Mouse (Mus musculus) hindlimb bud, embryonic 11.5 days (tissue): ENCODE measurements around the gene 4930404N11Rik.

ENCODE experiments used
- DNase-seq: peaks from one replicate; pipeline ENCODE4 v3.0.0-alpha.2; 2012; ENCODE audit warnings: low read depth, low spot score; ENCODE audit errors: extremely low spot score

The 4930404N11Rik gene

GRCm38 (mm10) chr10:81334324-81334723, 31.3 kb downstream of the 4930404N11Rik start:
- DNase-seq: no peak

DNA sequence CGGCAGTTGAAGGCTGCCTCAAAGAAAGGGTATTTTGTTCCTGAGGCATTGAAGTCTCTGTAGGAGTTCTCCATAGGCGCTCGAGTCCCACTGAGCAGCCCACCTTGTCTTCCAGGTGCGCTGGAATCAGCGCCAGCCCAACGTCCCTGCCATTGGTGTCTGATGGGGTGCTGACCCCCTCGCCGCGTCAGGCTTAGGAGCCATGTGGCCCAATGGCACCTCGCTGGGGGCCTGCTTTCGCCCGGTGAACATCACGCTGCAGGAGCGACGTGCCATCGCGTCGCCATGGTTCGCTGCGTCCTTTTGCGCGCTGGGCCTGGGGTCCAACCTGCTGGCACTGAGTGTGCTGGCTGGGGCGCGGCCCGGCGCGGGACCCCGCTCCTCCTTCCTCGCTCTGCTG, 33.3 kb downstream of the 4930404N11Rik start:
- DNase-seq: no peak

- no peak for DNase-seq
Measured at GRCm38 (mm10) chr10:81330007-81330406, 35.6 kb downstream of the 4930404N11Rik start.

GRCm38 (mm10) chr10:81329194-81329975, 36.2 kb downstream of the 4930404N11Rik start:
- DNase-seq: no peak

DNA sequence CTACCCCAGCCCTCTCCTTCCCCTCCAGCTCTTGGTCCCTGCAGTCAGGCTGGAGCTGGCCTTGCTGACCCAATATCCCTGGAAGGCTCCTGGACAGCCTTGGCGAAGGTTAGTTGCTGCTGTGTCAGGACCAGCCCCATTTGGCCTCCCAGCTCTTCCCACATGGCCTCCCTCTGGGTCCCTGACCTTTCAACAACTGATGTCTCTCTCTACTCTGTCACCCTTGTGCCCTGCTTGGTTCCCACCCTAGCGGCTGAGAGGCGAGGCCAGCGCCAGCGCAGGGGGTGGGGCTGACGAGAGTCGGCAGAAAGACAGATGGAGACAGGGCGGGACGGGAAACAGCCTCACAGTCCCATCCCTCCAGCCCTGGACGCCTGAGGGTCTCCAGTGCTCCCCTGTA, 37.2 kb downstream of the 4930404N11Rik start, which contains the start of gene Tbxa2r:
Tbxa2r (plus strand) TSS at position 346 of the 400 bp plus-strand sequence.
- no peak for DNase-seq

GRCm38 (mm10) chr10:81327959-81328358, 37.7 kb downstream of the 4930404N11Rik start:
- DNase-seq: no peak

DNA sequence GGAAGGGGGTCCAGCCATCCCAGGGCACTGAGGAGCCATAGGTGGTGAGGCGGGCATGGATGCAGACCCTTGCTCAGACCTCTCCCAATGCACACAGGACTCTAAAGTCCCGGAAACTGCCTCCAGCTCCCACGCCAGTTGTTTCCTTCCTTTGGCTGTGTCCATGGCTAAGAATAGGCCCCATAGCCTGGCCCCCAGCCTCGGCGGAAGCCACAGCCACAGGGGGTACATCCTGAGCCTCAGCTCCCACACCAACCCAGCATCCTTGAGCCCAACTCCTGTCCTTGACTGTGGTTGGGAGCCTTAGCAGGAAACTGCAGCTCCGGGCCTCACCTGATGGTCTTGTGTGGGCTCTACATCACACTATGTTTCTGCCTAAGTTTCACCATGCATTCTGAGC, 38.8 kb downstream of the 4930404N11Rik start:
- no peak for DNase-seq

DNA sequence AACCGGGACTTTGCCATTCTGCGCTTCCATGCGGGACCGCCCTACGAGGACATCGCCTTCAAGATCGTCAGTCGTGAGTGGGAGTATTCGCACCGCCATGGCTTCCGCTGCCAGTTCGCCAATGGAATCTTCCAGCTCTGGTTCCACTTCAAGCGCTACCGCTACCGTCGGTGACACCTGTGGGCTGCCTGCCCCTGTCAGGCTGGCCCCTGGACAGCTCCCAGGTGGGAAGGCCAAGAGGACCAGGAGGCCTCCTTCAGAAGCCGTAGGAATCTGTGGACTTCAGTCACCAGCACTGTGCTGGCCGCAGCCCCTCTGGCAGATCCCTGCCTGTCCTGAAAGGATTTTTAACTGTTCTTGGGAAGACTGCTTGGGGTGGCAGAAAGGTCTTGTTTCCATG, 39.8 kb downstream of the 4930404N11Rik start:
- DNase-seq: no peak

DNA sequence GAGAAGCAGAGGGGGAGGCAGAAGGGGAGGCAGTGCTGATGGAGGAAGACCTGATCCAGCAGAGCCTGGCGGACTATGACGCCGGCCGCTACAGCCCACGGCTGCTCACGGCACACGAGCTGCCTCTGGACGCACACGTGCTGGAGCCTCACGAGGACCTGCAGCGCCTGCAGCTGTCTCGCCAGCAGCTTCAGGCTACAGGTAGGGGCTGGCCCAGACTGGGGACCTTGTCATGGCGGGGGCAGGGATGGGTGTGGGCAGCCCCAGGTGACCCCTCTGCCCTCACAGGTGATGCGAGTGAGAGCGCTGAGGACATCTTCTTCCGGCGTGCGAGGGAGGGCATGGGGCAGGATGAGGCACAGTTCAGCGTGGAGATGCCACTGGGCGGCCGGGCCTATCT, 40.4 kb downstream of the 4930404N11Rik start:
- no peak for DNase-seq

DNA sequence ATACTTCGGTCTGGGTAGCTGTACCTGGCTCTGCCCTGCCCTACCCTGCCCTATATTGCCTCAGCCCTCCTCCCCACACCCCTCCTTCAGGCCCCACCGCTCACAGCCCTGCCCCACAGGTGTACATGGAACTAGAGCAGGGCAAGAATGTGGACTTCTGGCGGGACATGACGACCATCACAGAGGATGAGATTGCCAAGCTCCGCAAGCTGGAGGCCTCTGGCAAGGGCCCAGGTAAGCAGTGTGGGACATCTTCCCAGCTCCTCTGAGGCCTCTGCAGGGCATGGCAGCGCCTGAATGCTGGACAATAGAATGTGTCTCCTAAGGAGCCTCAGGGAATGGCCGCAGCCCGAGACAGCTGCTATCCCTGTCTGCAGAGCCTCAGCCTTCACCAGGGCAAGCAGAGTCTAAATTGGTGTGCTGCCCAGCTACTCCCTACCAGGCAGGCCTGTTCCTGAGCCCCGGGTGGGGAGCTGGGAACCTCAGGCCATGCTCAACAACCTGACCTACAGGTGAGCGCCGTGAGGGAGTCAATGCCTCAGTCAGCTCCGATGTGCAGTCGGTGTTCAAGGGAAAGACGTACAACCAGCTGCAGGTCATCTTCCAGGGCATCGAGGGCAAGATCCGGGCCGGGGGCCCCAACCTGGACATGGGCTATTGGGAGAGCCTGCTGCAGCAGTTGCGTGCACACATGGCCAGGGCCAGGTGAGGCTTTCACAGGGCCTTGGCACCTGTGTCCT, 41.7 kb downstream of the 4930404N11Rik start:
- no peak for DNase-seq

DNA sequence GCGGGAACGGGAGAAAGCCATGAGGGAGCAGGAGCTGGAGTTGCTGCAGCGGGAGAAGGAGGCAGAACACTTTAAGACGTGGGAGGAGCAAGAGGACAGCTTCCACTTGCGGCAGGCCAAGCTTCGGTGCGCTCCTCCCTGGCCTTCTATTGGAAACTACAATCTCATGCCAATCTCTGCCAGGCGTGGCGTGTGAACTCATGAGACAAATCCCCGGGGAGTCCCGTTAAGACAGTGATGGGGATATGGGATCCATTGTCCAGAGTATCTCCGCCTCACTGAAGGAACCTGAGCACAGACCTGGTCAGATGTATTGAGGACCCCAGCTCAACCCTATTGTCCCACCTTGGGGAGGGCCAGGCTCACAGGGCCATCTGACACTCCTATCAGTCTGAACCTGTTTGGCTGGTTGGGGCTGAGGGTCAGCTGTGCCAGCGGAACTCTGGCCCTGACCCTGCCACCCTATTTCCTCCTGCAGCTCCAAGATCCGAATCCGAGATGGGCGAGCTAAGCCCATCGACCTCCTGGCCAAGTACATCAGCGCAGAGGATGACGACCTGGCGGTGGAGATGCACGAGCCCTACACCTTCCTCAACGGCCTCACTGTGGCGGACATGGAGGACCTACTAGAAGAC, 42.4 kb downstream of the 4930404N11Rik start:
- DNase-seq: no peak

- no peak for DNase-seq
Measured at GRCm38 (mm10) chr10:81322444-81322843, 43.2 kb downstream of the 4930404N11Rik start.

GRCm38 (mm10) chr10:81321436-81321835, 44.2 kb downstream of the 4930404N11Rik start:
- DNase-seq: no peak

DNA sequence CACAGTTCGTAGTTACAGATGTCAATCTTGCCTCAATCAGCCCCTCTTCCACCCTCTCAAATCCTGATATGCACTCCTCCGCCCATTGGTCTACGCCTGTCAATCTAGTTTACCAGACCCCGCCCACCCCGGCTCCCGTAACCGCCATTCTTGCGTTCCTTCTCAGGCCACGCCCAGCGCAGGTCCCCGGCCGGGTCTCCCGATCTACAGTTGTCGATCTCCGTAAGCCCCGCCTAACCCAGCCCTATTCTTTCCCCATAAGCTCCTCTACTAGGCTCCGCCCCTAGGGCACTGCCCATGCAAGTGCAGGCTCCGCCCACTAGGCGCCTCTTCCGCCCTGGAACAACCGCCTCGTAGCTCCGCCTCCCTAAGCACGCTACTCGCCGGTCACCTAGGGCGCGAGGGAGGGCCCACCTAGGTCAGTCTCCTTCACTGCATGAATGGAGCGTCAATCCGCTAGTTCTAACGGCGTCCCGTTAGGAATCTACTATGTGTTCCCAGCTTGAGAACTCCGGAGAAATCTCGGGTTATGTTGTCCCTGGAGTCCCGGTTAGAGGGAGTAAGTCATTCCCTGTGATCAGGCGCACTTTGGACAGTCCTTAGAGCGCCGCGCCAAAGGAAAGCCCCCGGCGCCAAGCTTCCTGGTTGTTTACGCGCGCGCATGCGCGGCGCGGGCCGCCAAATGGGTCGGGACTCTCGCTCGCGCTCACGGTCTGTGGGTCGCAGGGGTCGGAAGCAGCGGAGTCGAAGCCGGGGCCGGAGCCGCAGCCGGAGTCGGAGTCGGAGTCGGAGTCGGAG, 44.9 kb downstream of the 4930404N11Rik start, which contains the start of gene Cactin:
Cactin (plus strand) TSS at position 554 of the 798 bp plus-strand sequence.
- peak; percentile 100 for DNase-seq

GRCm38 (mm10) chr10:81319741-81320549, 45.7 kb downstream of the 4930404N11Rik start:
- peak; percentile 98 for DNase-seq

GRCm38 (mm10) chr10:81319330-81319699, 46.3 kb downstream of the 4930404N11Rik start:
- no peak for DNase-seq

- DNase-seq: no peak
Measured at GRCm38 (mm10) chr10:81318589-81319329, 46.9 kb downstream of the 4930404N11Rik start.

GRCm38 (mm10) chr10:81317273-81317672, 48.3 kb downstream of the 4930404N11Rik start:
- no peak for DNase-seq

GRCm38 (mm10) chr10:81316338-81317060, 49.1 kb downstream of the 4930404N11Rik start:
- no peak for DNase-seq
